Mouse (Mus musculus) adipocyte (in vitro differentiated cells): ENCODE data around the gene Krtap1-3.

Source experiments
- DNase-seq: peaks from one replicate; pipeline ENCODE4 v3.0.0-alpha.2; 2016; ENCODE audit warnings: low spot score

The Krtap1-3 gene

DNA sequence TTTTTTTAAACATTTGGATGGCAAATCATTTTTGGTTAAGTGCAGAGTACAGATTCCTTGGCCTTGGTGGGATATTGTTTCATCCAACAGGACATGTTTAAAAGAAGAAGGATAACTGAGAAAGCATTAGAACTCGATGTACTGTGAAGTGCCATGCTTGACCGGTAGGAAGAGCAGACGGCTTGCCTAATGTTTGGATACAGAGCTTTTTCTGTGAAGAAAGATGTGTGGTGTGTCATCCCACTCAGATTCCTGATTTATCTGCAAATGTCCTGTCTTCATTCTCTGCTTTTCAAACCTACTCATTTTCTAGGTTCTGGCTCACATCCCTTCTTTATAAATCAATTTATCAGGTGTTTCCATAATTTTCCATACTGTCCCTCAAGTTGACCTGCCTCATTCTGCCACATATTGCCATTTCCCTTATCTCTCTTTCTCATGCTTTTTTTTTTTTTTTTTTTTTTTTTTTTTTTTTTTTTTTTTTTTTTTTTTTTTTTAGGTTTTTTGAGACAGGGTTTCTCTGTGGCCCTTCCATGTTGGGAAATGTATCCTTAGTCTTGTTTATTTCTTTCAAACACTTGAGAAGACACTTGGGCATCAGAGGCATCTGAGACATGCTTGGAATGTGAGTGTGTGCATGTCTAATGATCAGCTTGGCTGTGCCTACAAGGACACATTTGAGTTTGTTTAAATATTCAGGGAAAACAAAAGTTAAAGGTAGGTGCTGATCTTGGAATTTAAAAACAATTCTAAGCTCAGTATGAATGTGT is 33.0 kb downstream of the Krtap1-3 start:
- no peak for DNase-seq

DNA sequence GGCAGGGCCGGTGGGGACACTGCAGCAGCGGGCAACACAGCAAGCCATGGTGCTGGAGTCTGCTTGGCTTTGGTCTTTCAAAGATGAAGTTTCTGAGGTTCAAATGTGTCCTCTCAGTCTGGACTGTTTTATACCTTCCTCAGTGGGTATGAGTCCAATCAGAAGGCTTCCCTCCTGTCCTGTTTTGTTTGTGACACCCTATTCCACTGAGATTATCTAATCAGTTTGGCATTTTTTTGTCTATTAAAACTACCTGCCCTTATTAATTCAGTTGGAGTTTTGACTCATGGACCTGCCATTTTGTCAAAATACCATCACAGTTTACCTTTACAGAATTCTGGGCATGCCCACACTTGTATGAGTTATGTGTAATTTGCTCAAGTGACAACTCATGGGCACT is 34.4 kb downstream of the Krtap1-3 start, which contains the start of gene Krtap3-2:
TSS of gene Krtap3-2 (minus strand) at position 101 of the 400 bp plus-strand sequence.
- no peak for DNase-seq

DNA sequence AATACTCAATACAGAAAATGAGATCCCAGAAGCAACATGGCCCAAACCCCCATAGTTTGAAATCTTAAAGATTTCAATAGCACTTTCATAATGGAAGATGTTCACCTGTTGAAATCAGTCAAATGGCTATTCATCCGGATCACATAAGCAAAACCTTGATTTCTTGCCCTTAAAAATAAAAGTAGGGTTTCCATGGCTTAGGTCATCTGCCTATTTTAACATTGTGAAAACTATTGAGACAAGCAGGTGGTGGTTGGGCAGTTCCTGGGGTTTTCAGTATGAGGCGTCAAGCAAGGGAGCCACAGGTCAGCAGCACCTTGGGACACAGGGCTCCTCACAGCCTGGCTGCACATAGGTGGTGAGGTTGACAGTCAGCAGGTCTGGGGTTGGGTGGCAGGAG is 34.9 kb downstream of the Krtap1-3 start:
- DNase-seq: no peak

DNA sequence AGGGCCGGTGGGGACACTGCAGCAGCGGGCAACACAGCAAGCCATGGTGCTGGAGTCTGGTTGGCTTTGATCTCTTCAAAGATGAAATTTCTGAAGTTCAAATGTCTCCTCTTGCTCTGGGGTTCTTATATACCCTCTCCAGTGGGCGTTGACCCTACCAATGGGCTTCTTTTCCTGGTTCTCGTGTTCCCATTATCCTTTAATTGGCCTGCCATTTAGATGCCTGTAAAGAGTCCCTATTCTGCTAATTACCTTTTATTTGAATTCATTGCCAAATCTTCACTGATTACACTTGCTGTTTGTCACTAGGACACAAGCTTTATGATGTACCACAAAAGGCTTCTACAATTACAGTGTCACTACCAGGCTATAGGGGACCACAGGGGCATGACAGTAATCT is 40.4 kb downstream of the Krtap1-3 start, which contains the start of gene Krtap3-3:
TSS of gene Krtap3-3 (minus strand) at position 101 of the 400 bp plus-strand sequence.
- no peak for DNase-seq

DNA sequence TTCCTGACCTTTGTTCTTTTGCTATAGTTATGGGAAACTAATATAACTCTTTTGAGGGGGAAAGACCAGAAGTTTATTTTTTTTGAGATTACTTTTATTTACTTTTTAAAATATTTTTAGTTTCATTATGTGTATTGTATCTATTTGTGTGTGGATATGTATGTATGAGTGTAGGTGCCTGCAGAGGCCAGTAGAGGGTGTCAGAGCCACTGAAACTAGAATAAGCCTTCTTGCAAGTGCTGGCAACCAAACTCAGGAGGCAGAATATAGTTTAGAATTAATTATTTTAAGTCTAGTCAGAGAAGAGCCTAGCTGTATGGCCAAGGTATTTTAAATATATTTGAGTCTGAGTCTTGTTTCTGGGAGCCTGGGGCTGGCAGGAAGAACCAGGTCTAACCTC is 43.2 kb downstream of the Krtap1-3 start:
- DNase-seq: no peak
